Mouse (Mus musculus): ENCODE results near the gene Cd200r4. TPM values are rescaled to one million over a fixed set of nuclear protein-coding genes. Genes with fewer than 3 reads are reported as not detected.

Cd200r4 gene
- total and polyA plus RNA-seq, 3 experiments, result 1.1 to 1.6 TPM; not detected in 1

DNA sequence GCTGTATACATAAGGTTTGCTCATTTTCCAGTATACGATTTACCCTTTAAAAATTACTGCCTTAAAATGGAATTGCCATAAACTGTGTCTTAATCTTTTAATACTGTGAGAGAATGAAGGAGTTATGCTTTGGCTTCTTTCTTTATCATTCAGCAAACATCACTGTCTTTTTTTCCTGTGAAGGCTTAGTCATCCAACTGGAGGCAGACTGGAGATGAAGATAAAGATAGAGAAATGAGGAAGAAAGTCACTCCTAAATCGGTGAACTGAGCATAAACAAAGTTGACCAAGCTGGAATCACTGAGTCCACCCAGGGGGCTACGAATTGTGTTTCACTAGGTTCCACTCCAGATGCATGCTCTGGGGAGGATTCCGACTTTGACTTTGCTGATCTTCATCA, 9.0 kb downstream of the Cd200r4 start:
- Histone ChIP-seq H3K27ac (ENCODE audit: control insufficient read depth, low read depth, low read length) (peak overlapping the region; percentile 88), H3K4me3 (ENCODE audit: control insufficient read depth in 1 of 2, insufficient read depth in 1 of 2, low read depth in 2 of 2, low read length in 2 of 2) (peak overlapping the region in 1 of 2 experiments; percentile 24; a peak in 1 of 4 replicates), H3K27me3 (ENCODE audit: control insufficient read depth in 1 of 2, insufficient read depth in 2 of 2, low read length in 2 of 2) (no peaks in the 10 kb centered on the region), H3K9ac (ENCODE audit: control insufficient read depth, low read depth, low read length, poor library complexity, severe bottlenecking) (no peak overlapping the region; the same call in 1 of the 2 replicates), H3K36me3 (ENCODE audit: control insufficient read depth in 1 of 2, insufficient read depth in 2 of 2, low read length in 2 of 2) (peaks cover 0 to 35% of the 10 kb centered on the region in 2 experiments; a peak in 2 of 4 replicates), H3K4me1 (ENCODE audit: control insufficient read depth in 1 of 2, insufficient read depth in 2 of 2, low read length in 2 of 2) (peaks cover 22 to 24% of the 10 kb centered on the region in 2 experiments), H3K79me2 (ENCODE audit: control insufficient read depth, insufficient read depth, low read length, poor library complexity) (no peaks in the 10 kb centered on the region), H3K9me3 (replicated peaks; ENCODE audit: insufficient read depth, low read length) (no peaks in the 10 kb centered on the region)
- DNase-seq (ENCODE audit: low read depth, low spot score), result peak; percentile 62
- no peak for TF ChIP-seq MYC (IDR thresholded peaks at IDR 0.05; ENCODE audit: low read depth, low read length)
- no peak for TF ChIP-seq ZKSCAN1 (IDR thresholded peaks at IDR 0.05; ENCODE audit: low read depth, low read length)
- no peak for TF ChIP-seq KAT2A (conservative IDR thresholded peaks at IDR 0.05; ENCODE audit: low read depth, low read length)
- no peak for TF ChIP-seq MXI1 (IDR thresholded peaks at IDR 0.05; ENCODE audit: low read depth, low read length)
- TF ChIP-seq MAX (IDR thresholded peaks at IDR 0.05; ENCODE audit: low read length), result no peak
- TF ChIP-seq TAL1 (IDR thresholded peaks at IDR 0.05; ENCODE audit: low read length), result peak; percentile 74
- peak; percentile 73 for TF ChIP-seq ETS1 (IDR thresholded peaks at IDR 0.05; ENCODE audit: low read depth, low read length)
- TF ChIP-seq USF2 (IDR thresholded peaks at IDR 0.05; ENCODE audit: borderline replicate concordance in 1 of 2, insufficient read depth in 1 of 2, low read depth in 1 of 2, low read length in 2 of 2), result no peak
- TF ChIP-seq CTCF (IDR thresholded peaks at IDR 0.05 in 2 of 3, conservative IDR thresholded peaks at IDR 0.05 in 1 of 3; ENCODE audit: control insufficient read depth in 1 of 3, insufficient read depth in 1 of 3, low read depth in 2 of 3, low read length in 3 of 3, poor library complexity in 1 of 3, severe bottlenecking in 1 of 3), result no peak
- TF ChIP-seq ELF1 (IDR thresholded peaks at IDR 0.05; ENCODE audit: low read depth, low read length), result no peak
- peak; percentile 96 for TF ChIP-seq GATA1 (IDR thresholded peaks at IDR 0.05; ENCODE audit: low read depth, low read length)
- TF ChIP-seq RAD21 (IDR thresholded peaks at IDR 0.05; ENCODE audit: low read depth, low read length), result no peak
- no peak for TF ChIP-seq MAFK (IDR thresholded peaks at IDR 0.05; ENCODE audit: borderline replicate concordance, low read depth, low read length)
- TF ChIP-seq MEF2A (IDR thresholded peaks at IDR 0.05; ENCODE audit: extremely low read depth, insufficient replicate concordance, low read depth, low read length, poor library complexity, severe bottlenecking), result no peak
- TF ChIP-seq NELFE (IDR thresholded peaks at IDR 0.05; ENCODE audit: low read depth, low read length), result no peak
- TF ChIP-seq MYB (IDR thresholded peaks at IDR 0.05; ENCODE audit: low read depth, low read length), result peak; percentile 55
- no peak for TF ChIP-seq NRF1 (IDR thresholded peaks at IDR 0.05; ENCODE audit: insufficient read depth, low read depth, low read length, poor library complexity, severe bottlenecking)
- TF ChIP-seq CHD2 (IDR thresholded peaks at IDR 0.05; ENCODE audit: low read length), result no peak
- TF ChIP-seq TBP (IDR thresholded peaks at IDR 0.05; ENCODE audit: low read depth, low read length), result no peak
- TF ChIP-seq POLR2AphosphoS2 (IDR thresholded peaks at IDR 0.05; ENCODE audit: low read length), result no peak
- TF ChIP-seq USF1 (IDR thresholded peaks at IDR 0.05; ENCODE audit: low read depth, low read length), result no peak
- no peak for TF ChIP-seq CHD1 (IDR thresholded peaks at IDR 0.05; ENCODE audit: low read depth, low read length)
- no peak for TF ChIP-seq UBTF (IDR thresholded peaks at IDR 0.05; ENCODE audit: borderline replicate concordance, insufficient read depth, low read depth, low read length)
- peak; percentile 96 for TF ChIP-seq TCF12 (IDR thresholded peaks at IDR 0.05; ENCODE audit: low read depth, low read length)
- TF ChIP-seq RCOR1 (IDR thresholded peaks at IDR 0.05; ENCODE audit: low read depth, low read length), result peak; percentile 78
- TF ChIP-seq POLR2AphosphoS5 (IDR thresholded peaks at IDR 0.05; ENCODE audit: borderline replicate concordance, low read depth, low read length), result no peak
- peak; percentile 73 for TF ChIP-seq ZNF384 (IDR thresholded peaks at IDR 0.05; ENCODE audit: low read depth, low read length)
- no peak for TF ChIP-seq ZC3H11A (IDR thresholded peaks at IDR 0.05; ENCODE audit: low read depth, low read length)
- TF ChIP-seq HCFC1 (IDR thresholded peaks at IDR 0.05; ENCODE audit: low read depth, low read length), result no peak
- TF ChIP-seq EP300 (IDR thresholded peaks at IDR 0.05; ENCODE audit: low read depth in 1 of 2, low read length in 2 of 2), result peak; percentile 97 to 98
- no peak for TF ChIP-seq MAZ (IDR thresholded peaks at IDR 0.05; ENCODE audit: low read depth, low read length)
- peak; percentile 81; the same call in 1 of the 2 replicates for TF ChIP-seq JUND (IDR thresholded peaks at IDR 0.05; ENCODE audit: low read depth, low read length)
- no peak for TF ChIP-seq BHLHE40 (IDR thresholded peaks at IDR 0.05; ENCODE audit: borderline replicate concordance, low read depth, low read length)
- TF ChIP-seq SMC3 (IDR thresholded peaks at IDR 0.05; ENCODE audit: low read depth, low read length), result no peak
